Mouse (Mus musculus) heart, adult 11 months (tissue): ENCODE measurements around the gene Cacnb2.

Experiments
- DNase-seq: peaks from one replicate; pipeline ENCODE4 v3.0.0; 2022

The Cacnb2 gene

DNA sequence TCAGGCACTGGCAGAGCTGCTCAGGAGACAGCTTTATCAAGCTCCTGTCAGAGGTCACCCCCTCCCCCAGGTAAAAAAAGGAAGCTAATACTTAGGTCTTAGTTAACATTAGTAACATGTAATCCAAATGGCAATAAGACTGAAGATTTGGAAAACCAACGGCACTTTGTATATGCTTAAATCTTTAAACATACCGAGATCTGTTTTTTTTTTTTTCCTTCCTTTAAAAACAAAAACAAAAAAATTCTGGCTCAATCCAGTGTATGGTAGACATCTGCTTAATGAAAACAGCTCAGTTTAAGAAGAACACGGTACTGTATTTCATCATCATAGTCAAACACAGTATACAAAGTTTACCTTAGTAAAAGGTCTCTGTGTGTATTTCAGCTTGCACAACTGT is at the start of gene Cacnb2:
Cacnb2 (plus strand) TSS at position 301 of the 400 bp plus-strand sequence.
- DNase-seq: no peak

GRCm38 (mm10) chr2:14568020-14568419 is 34.9 kb upstream of the Cacnb2 start:
- DNase-seq: no peak

- no peak for DNase-seq
Measured at GRCm38 (mm10) chr2:14571300-14571699, 31.6 kb upstream of the Cacnb2 start.

DNA sequence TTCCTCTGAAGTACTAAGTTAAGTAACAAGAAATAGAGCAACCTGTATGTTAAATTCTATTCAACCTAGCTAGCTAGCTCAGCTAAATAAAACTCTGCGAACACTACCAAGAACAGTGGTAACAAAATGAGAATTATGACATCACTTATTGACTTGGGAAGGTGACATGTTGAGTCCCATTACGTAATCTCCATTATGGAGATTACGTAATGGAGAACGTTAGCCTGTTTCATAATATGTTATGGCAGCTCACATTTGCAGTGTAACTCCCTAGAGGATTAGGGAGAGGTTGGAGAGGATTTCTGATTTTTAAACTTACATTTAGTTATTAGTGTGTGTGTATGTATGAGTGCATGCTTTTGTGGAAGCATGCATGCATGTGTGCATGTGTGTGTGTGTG is 13.3 kb upstream of the Cacnb2 start:
- DNase-seq: no peak

- DNase-seq: no peak
Measured at GRCm38 (mm10) chr2:14597909-14598563, 4.9 kb upstream of the Cacnb2 start.

GRCm38 (mm10) chr2:14603784-14604781 is 1.2 kb downstream of the Cacnb2 start:
- DNase-seq: peak; percentile 95

GRCm38 (mm10) chr2:14604791-14605190 is 1.9 kb downstream of the Cacnb2 start:
- peak; percentile 86 for DNase-seq

DNA sequence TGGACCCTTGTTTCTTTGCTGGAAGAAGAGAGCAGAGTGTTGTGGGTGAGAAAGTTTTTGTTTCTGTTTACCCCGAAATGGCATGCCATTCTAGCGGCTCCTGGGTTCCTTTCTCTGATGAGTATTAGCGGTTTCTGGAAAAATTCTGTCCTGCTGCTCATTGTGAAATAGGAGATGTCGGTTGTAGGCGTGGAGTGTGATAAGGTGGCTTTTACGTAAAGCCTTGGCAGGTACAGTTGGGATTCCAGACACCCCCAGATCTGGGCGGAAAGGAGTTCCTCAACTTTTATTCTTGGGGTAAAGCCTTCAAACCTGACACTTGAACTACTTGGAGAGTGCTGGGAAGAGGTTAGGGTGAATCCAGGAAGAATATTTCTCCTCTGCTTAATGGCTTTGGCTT is 2.3 kb downstream of the Cacnb2 start:
- DNase-seq: no peak

GRCm38 (mm10) chr2:14608606-14609005 is 5.7 kb downstream of the Cacnb2 start:
- DNase-seq: peak; percentile 94

- no peak for DNase-seq
Measured at GRCm38 (mm10) chr2:14612705-14613104, 9.8 kb downstream of the Cacnb2 start.

- DNase-seq: peak; percentile 18
Measured at GRCm38 (mm10) chr2:14616361-14616760, 13.5 kb downstream of the Cacnb2 start.

- DNase-seq: peak; percentile 55
Measured at GRCm38 (mm10) chr2:14620120-14620853, 17.4 kb downstream of the Cacnb2 start.

DNA sequence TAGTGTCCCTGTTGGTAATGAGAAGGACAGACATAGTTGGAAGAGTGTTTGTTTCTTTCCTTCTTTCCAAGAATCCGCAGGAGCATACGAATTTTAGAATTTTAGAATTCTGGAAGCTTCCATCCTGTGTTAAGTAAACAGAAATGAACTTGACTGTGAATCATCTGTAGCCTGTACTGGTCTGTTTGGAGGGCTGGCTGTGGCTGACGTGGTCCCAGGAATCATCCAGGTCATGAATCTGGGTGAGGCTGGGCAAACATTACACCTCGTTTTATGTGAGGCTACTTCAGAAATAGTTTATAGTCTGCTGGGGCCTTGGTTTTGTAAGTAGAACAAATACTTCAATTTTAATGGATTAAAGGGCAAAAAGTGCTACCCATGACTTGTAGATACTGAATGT is 18.0 kb downstream of the Cacnb2 start:
- DNase-seq: peak; percentile 67

DNA sequence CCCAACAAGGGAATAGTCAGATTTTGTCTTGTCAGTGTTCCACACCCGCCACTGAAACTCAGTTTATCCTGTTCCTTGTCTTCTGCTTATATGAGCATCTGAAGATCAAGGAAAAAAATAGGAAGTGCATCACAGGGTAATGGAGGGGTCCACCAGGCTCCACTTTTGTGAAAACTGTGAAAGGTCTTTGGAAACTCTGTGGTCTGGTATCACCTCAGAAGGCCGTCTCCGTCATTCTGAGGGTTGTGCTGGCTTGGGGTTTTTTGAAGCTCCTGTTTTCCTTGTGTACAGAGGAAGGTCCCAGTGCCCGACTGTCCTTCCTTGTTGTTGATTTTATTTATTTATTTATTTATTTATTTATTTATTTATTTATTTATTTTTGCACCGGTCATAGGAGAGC is 20.9 kb downstream of the Cacnb2 start:
- DNase-seq: no peak

GRCm38 (mm10) chr2:14629814-14630492 is 27.1 kb downstream of the Cacnb2 start:
- peak; percentile 35 for DNase-seq

DNA sequence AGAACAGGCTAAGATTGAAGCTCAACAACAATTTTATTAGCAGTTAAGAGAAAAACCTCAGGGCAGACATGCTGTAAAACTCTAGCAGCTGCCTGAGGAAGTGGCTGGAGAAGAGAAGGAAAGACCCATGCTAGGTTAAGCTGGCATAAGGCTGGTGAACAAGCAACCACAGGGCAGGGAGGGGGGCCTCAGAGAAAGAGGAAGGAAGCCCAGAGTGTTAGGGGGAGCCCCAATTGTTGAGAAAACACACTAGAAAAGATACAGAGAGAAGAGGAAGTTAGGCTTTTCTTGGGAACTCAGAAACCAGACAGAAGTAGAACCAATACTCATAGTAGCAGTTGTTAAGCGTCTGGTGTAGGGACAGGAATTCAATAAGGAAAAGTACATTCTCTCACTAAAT is 28.7 kb downstream of the Cacnb2 start:
- DNase-seq: peak; percentile 97

DNA sequence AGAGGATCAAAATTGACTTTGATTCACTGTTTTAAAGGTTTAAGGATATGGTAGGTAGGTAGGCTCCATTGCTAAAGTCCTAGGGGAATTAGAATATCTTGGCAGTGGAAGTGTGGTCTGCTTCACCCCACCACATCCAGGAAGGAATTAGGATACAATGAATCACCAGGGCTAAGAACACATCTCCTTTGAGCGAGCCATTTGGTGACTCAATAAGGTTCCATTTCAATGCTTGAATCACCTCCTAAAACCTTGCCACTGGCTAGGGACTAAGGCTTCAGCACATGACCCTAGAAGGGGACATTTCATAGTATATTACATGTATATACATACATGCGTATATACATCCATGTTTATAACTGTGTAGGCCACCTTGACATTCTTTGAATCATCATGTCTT is 30.3 kb downstream of the Cacnb2 start:
- peak; percentile 2 for DNase-seq

GRCm38 (mm10) chr2:14639266-14639665 is 36.4 kb downstream of the Cacnb2 start:
- peak; percentile 2 for DNase-seq

GRCm38 (mm10) chr2:14639877-14640276 is 37.0 kb downstream of the Cacnb2 start:
- DNase-seq: no peak

- DNase-seq: peak; percentile 84
Measured at GRCm38 (mm10) chr2:14641040-14641439, 38.2 kb downstream of the Cacnb2 start.

- DNase-seq: no peak
Measured at GRCm38 (mm10) chr2:14651268-14651667, 48.4 kb downstream of the Cacnb2 start.

- no peak for DNase-seq
Measured at GRCm38 (mm10) chr2:14656673-14657072, 53.8 kb downstream of the Cacnb2 start.
